Mouse (Mus musculus): ENCODE data around the gene Nr5a2. TPM values are rescaled to one million over a fixed set of nuclear protein-coding genes. Genes with fewer than 3 reads are reported as not detected.

Gene Nr5a2
- polyA plus RNA-seq, 1 experiment from 2014 or later: 1.6 TPM

DNA sequence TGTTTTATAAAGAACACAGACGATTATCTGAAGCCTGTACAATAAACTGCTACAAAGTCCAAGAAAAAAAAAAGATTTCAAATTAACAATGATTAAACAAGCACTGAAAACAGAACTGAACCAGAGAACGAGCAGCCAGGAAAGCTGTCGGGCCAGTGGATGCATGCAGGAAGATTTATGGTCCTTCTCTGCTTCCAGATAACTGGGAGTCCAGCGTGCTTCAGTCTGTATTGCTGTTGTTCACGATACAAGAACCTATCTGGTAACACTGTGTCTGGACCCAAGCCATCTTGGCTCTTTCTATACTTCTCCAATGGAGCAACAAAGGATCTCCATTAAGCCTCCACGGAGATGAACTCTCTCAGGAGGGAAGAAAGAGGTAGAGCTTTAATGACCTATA is 63.9 kb downstream of the Nr5a2 start:
- Histone ChIP-seq H3K27me3 (replicated peaks) (no peaks in the 10 kb centered on the region), H3K4me1 (no peaks in the 10 kb centered on the region), H3K4me2 (no peak overlapping the region), H3K27ac (replicated peaks) (no peak overlapping the region), H3K36me3 (no peaks in the 10 kb centered on the region), H3K9ac (replicated peaks) (no peak overlapping the region), H3K4me3 (replicated peaks) (no peak overlapping the region), H3K9me3 (replicated peaks) (no peaks in the 10 kb centered on the region)
- WGBS: 29% methylated on average over 6 of the region's 6 CpGs
- no peak for ATAC-seq (ENCODE audit: low FRiP score)

DNA sequence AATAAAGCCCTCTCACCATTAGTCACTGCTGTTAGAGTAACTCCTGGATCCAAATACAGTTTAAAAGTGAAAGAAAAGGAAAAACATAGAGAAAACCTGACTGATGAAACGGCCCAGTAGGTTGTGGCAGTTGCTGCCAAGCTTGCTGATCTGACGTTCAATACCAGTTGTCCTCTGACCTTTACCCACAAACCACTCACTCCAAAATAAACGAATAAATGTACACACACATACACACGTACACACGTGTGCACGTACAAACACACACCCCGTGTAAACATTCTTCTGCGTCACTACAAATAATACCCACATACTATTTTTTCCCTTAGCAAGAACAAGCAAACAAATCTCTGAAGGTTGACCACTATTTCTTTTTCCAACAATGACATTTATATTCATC is 64.4 kb downstream of the Nr5a2 start:
- no peak for ATAC-seq (ENCODE audit: low FRiP score)
- WGBS: 86% methylated on average over 8 of the region's 8 CpGs

DNA sequence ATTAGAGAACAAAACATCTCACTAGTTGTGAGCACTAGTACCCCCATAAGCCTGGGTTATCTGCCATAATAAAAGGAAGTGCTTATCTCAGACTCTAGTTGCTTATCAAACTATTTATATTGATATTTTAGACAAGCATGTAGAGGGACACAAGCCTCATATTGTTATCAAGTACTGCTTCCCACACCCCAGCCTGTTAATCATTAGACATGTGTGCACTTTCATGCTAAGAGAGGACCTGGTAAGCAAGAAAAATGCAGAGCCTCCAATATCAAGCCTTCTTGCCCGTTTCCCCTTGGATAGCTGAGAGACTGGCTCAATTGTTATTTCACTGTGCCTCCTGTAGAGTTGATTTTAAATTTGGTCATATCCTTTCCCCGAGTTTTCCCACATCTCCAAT is 65.5 kb downstream of the Nr5a2 start:
- Histone ChIP-seq H3K36me3 (no peaks in the 10 kb centered on the region), H3K9ac (replicated peaks) (no peak overlapping the region), H3K27ac (replicated peaks) (no peak overlapping the region), H3K4me3 (replicated peaks) (no peak overlapping the region), H3K4me1 (no peaks in the 10 kb centered on the region), H3K27me3 (replicated peaks) (no peaks in the 10 kb centered on the region), H3K9me3 (replicated peaks) (no peaks in the 10 kb centered on the region), H3K4me2 (no peak overlapping the region)
- 71% methylated on average over 2 of the region's 2 CpGs for WGBS
- ATAC-seq (ENCODE audit: low FRiP score): no peak

More for the DNA sequence above, 64.4 kb downstream of the Nr5a2 start:
- Histone ChIP-seq H3K9ac (replicated peaks) (no peak overlapping the region), H3K27ac (replicated peaks) (no peak overlapping the region), H3K4me1 (no peaks in the 10 kb centered on the region), H3K9me3 (replicated peaks) (no peaks in the 10 kb centered on the region), H3K36me3 (no peaks in the 10 kb centered on the region), H3K4me2 (no peak overlapping the region), H3K4me3 (replicated peaks) (no peak overlapping the region), H3K27me3 (replicated peaks) (no peaks in the 10 kb centered on the region)

DNA sequence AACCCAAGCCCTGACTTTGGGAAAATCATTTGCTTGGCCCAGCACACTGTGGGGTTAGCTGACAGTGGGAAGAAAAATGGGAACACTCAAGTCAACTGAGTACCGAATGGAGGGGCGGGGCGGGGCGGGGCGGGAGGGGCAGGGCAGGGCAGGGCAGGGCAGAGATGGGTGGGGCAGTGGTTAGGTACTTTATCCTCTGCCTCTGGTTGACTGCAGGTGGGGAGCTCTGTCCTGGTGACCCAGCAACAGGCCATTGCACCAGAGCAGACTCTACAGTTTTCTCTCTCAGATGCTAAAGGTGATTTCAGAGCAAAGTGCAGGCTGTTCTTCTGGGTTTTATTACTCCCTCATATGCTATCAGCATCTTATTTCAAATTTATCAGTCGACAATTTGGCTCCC is 67.1 kb downstream of the Nr5a2 start:
- Histone ChIP-seq H3K27me3 (replicated peaks) (no peaks in the 10 kb centered on the region), H3K27ac (replicated peaks) (no peak overlapping the region), H3K9ac (replicated peaks) (no peak overlapping the region), H3K4me3 (replicated peaks) (no peak overlapping the region), H3K4me2 (no peak overlapping the region), H3K36me3 (no peaks in the 10 kb centered on the region), H3K9me3 (replicated peaks) (no peaks in the 10 kb centered on the region), H3K4me1 (0 out of 2 replicates have a peak, but pooled peaks cover 4% of the 10 kb centered on the region)
- ATAC-seq (ENCODE audit: low FRiP score): no peak
- 80% methylated on average over 6 of the region's 6 CpGs for WGBS

DNA sequence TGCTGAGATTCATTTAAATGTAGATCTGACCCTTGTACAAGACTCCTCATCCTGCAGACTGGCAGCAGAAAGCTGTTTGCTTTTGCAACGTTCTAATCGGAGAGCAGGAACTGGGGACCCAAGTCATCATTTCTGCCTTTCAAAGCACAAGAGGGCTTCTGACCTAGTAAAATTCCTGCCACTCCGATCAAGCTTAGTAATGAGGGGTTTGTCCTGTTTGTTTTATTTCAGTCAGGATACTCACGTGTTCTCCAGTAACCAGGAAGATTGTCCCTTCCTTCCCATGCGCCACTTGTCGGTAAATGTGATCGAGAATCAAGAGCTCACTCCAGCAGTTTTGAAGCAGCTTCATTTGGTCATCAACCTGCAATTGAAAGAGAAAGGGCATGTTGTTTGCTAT is 69.8 kb downstream of the Nr5a2 start:
- 80% methylated on average over 7 of the region's 7 CpGs for WGBS

DNA sequence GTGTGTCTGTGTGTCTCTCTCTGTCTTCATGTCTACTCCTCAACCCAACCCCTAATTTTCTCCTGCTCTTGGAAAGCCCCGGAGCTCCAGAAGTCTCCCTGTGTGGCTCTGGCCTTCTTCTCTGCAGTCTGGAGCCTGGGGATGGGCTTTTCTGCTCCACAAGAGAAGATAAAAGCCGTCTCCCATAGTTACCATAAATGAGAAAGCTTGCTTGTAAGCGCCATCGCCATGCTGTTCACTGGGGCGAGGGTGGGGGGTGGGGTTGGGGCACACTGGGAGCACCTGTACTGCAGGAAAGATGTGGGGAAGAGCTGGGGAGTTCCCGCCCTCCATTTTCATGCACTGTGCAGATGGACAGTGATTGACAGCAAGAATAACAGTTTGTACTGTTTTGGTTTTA is 71.5 kb downstream of the Nr5a2 start:
- Histone ChIP-seq H3K9ac (replicated peaks) (no peak overlapping the region), H3K27ac (replicated peaks) (no peak overlapping the region), H3K9me3 (replicated peaks) (no peaks in the 10 kb centered on the region), H3K4me3 (replicated peaks) (no peak overlapping the region), H3K4me2 (no peak overlapping the region), H3K27me3 (replicated peaks) (no peaks in the 10 kb centered on the region), H3K4me1 (peaks cover 7% of the 10 kb centered on the region), H3K36me3 (no peaks in the 10 kb centered on the region)
- WGBS: 40% methylated on average over 6 of the region's 6 CpGs
- ATAC-seq (ENCODE audit: low FRiP score): no peak

More for the DNA sequence above, 69.8 kb downstream of the Nr5a2 start:
- no peak overlapping the region for H3K27ac ChIP-seq (replicated peaks)
- no peak for ATAC-seq (ENCODE audit: low FRiP score)
- no peak overlapping the region for H3K4me3 ChIP-seq (replicated peaks)
- H3K9ac ChIP-seq (replicated peaks): no peak overlapping the region
- H3K4me2 ChIP-seq: no peak overlapping the region
- no peaks in the 10 kb centered on the region for H3K27me3 ChIP-seq (replicated peaks)
- 0 out of 2 replicates have a peak, but pooled peaks cover 4% of the 10 kb centered on the region for H3K4me1 ChIP-seq
- H3K36me3 ChIP-seq: no peaks in the 10 kb centered on the region
- H3K9me3 ChIP-seq (replicated peaks): no peaks in the 10 kb centered on the region

DNA sequence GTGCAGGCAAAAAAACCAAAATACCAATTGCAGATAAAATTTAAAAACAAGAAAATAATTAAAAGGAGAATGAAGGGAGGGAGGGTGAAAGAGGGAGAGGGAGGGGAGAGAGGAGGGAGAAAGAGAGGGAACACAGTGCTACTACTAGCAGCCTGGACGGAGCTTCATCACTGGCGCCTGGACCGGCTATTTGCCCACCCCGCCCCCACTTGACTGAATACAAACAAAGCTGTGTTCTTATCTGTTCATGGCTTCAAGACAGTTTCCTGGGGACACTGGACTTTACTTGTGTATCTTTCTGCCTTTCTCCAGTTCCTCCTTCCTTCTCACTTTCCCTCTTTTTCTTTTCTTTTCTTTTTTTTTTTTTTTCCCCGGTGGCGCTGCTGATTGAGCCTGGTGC is 73.6 kb downstream of the Nr5a2 start:
- 74% methylated on average over 6 of the region's 6 CpGs for WGBS
- Histone ChIP-seq H3K4me3 (replicated peaks) (no peak overlapping the region), H3K9me3 (replicated peaks) (no peaks in the 10 kb centered on the region), H3K4me1 (peaks cover 12% of the 10 kb centered on the region), H3K4me2 (no peak overlapping the region), H3K36me3 (no peaks in the 10 kb centered on the region), H3K9ac (replicated peaks) (no peak overlapping the region), H3K27me3 (replicated peaks) (no peaks in the 10 kb centered on the region), H3K27ac (replicated peaks) (no peak overlapping the region)
- ATAC-seq (ENCODE audit: low FRiP score): no peak

DNA sequence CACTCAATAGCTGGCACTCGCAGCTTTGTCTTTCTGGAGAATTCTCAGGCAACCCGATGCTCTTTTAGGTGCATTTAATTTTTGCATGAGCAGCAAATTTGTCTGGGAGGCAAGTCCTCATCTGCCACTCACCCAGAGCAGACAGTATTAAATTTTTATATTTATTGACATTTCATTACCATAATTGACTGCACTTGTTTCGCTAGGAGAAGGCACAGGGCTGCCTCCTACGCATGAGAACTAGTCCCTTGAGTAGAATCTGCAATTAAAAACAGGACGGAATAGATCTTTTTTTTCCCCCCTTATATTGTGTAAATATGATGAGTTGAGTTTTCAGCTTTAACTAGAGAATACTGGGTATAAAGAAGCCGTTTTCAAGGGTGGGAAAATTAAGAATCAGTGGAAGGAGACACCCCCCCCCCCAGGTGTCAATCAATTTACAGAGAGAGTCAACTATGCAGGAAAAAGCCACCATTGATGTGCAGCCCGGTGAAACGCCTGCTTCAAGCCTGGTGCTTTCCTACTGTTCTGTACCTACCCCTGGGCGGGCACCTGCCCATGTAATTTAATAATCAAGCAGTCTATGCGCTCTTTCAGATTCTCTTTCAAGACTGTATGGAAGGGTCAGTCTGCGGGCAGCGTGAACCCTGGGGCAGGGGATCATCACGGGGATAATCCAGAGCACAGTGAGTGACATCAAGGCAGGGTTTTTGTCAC is 76.6 kb downstream of the Nr5a2 start:
- Histone ChIP-seq H3K4me2 (no peak overlapping the region), H3K9ac (replicated peaks) (no peak overlapping the region), H3K36me3 (no peaks in the 10 kb centered on the region), H3K4me1 (peaks cover 10% of the 10 kb centered on the region), H3K27me3 (replicated peaks) (no peaks in the 10 kb centered on the region), H3K27ac (replicated peaks) (no peak overlapping the region), H3K9me3 (replicated peaks) (no peaks in the 10 kb centered on the region), H3K4me3 (replicated peaks) (no peak overlapping the region)
- WGBS: 56% methylated on average over 13 of the region's 13 CpGs
- no peak for ATAC-seq (ENCODE audit: low FRiP score)

DNA sequence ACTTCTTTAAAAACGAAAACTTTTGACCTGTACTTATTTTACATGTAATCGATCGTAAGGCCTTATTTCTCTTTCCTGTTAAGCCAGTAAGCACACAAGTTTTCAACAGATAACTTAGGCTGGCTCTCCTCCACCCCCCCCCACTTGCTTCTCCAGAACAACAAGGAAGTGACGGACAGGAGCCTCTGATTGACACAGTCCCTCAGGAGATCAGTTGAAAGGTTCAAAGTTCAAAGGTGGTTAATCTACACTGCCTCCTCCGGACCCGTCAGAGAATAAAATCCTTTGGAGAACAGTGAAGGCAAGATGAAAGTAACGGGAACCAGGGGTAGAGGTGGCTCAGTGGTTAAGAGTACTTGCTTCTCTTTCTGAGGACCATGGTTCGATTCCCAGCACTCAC is 80.0 kb downstream of the Nr5a2 start:
- Histone ChIP-seq H3K27me3 (replicated peaks) (no peaks in the 10 kb centered on the region), H3K4me2 (no peak overlapping the region), H3K27ac (replicated peaks) (no peak overlapping the region), H3K36me3 (no peaks in the 10 kb centered on the region), H3K4me3 (replicated peaks) (no peak overlapping the region), H3K4me1 (peaks cover 8% of the 10 kb centered on the region), H3K9me3 (replicated peaks) (no peaks in the 10 kb centered on the region), H3K9ac (replicated peaks) (no peak overlapping the region)
- no peak for ATAC-seq (ENCODE audit: low FRiP score)
- 91% methylated on average over 8 of the region's 8 CpGs for WGBS

DNA sequence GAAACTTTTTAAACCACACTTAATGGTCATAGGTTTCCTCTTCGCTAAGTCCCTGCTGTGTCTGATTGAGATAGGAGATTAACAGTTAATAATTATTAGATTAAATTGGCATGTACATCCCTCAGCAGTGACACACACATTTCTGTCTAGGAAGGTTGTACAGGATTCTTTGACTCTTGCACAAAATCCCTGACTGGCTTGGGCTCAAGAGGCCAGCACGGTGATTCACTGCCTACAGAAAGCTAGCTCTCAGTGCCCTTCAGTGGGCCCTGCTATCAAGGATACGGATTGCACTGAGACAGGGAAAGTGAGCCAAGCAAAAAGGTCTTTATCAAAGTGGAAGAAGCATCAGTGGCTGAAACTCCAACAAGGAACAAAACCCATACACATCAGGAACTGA is 85.2 kb downstream of the Nr5a2 start:
- Histone ChIP-seq H3K36me3 (no peaks in the 10 kb centered on the region), H3K9ac (replicated peaks) (no peak overlapping the region), H3K9me3 (replicated peaks) (no peaks in the 10 kb centered on the region), H3K4me1 (no peaks in the 10 kb centered on the region), H3K27me3 (replicated peaks) (no peaks in the 10 kb centered on the region), H3K4me3 (replicated peaks) (no peak overlapping the region), H3K27ac (replicated peaks) (no peak overlapping the region), H3K4me2 (no peak overlapping the region)
- WGBS: 92% methylated on average over 3 of the region's 3 CpGs
- ATAC-seq (ENCODE audit: low FRiP score): no peak

DNA sequence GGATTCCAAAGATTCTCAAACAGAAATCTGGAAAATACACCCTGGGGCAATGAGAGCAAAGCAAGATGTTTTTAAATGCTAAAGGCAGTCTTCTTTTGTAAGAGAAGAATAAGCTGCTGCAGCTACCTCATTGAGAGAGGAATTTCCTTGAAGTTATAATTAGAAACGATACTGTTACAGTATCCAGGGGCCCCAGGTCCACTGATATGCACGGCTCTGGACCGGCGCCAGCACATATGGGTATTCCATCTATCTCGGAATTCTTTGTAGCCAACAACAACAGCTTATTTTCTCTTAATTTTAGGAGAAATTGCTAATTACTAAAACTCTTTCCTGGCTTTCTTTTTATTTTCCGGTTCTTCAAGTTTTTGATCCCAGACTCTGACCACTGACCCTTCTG is 91.3 kb downstream of the Nr5a2 start:
- Histone ChIP-seq H3K9me3 (replicated peaks) (no peaks in the 10 kb centered on the region), H3K27me3 (replicated peaks) (no peaks in the 10 kb centered on the region), H3K4me1 (no peaks in the 10 kb centered on the region), H3K4me3 (replicated peaks) (no peak overlapping the region), H3K4me2 (no peak overlapping the region), H3K27ac (replicated peaks) (no peak overlapping the region), H3K9ac (replicated peaks) (no peak overlapping the region), H3K36me3 (no peaks in the 10 kb centered on the region)
- WGBS: 83% methylated on average over 6 of the region's 6 CpGs
- no peak for ATAC-seq (ENCODE audit: low FRiP score)

DNA sequence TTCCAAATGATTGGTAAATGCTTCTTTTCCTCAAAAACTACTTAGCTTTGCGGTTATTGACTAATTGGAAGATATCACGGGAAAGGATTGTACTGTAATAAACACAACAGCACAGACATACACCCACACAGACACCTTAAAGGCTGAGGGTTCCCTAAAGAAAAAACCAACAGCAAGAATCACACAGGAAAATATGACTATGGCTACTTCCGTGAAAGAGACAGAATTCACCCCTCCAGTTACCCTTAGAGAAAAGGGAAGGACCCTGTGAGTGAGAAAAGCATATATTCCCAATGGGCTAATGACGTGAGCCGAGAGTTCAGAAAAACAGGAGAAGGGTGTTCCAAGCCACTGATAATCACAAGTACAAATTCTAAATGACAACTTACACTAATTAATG is 92.0 kb downstream of the Nr5a2 start:
- no peak for ATAC-seq (ENCODE audit: low FRiP score)
- Histone ChIP-seq H3K27me3 (replicated peaks) (no peaks in the 10 kb centered on the region), H3K36me3 (no peaks in the 10 kb centered on the region), H3K4me1 (no peaks in the 10 kb centered on the region), H3K9me3 (replicated peaks) (no peaks in the 10 kb centered on the region), H3K27ac (replicated peaks) (no peak overlapping the region), H3K4me3 (replicated peaks) (no peak overlapping the region), H3K4me2 (no peak overlapping the region), H3K9ac (replicated peaks) (no peak overlapping the region)
- WGBS: 82% methylated on average over 5 of the region's 5 CpGs

All from neural tube, embryonic 15.5 days (tissue).